Mouse (Mus musculus): ENCODE measurements around the gene Zfp944. TPM values are rescaled to one million over a fixed set of nuclear protein-coding genes. Genes with fewer than 3 reads are reported as not detected.
"Not testable (repeated sequence)": the region's sequence is repeated elsewhere in the genome, so short reads cannot be mapped to it uniquely, and the experiment has no call there.

Gene Zfp944
- polyA plus RNA-seq (2012): 1.1 and 1.7 TPM in 2 replicates

DNA sequence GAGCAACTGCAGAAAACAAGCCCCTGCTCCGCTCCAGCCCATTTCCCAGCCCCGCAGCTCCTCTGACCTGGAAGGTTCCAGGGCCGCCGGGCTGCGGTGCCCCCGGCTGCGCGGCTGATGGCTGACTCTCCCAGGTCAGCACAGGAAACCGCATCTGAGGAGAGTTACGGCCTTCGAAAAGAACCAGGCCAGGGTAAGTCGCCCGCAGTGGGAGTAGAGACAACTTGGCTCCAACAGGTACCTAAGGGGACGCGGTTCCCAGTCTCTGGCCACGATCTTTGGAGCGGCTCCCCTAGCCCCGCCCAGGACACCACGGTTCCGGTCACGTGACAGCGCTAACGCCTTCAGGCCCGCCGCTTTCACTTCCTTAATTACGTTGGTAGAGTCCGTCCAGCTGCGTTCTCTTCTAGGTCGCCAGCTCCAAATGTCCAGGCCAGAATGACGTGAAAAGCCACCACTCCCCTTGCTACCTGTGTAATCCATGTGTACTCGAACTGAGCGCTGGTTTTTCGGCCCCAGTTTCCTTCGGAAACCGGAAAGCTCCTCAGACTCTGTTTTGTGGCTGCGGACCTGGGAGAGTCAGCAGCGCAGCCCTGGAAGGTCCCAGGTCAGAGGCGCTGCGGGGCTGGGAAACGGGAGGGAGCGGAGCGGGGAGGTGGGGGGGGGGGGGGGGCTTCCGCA lies at the start of gene Zfp944, which contains the start of gene Zfp758:
Gene Zfp944, minus strand, starts transcription at position 300 of the 681 bp plus-strand sequence.
Gene Zfp758, plus strand, starts transcription at position 353 of the 681 bp plus-strand sequence.
- not testable (repeated sequence) for TF ChIP-seq GATA1 (IDR thresholded peaks at IDR 0.05; ENCODE audit: low read length)

DNA sequence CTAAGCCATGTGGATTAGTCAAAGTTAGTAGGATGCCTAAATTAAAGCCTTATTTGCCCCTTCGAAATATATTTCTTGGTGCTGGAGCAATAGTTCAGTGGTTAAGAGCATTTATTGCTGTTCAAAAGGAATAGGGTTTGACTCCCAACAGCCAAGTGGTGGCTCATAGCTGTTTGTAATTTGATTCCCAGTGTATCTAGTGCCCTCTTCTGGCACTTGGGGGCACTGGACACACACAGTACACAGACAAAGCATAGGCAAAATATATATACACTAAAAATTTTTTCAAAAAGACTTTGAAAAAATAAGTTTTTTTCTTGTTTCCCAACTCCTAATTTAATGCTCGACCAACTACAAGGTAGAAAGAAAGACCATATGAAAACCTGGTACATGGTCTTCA lies 49.6 kb upstream of the Zfp944 start:
- TF ChIP-seq GATA1 (IDR thresholded peaks at IDR 0.05; ENCODE audit: low read length): no peak

DNA sequence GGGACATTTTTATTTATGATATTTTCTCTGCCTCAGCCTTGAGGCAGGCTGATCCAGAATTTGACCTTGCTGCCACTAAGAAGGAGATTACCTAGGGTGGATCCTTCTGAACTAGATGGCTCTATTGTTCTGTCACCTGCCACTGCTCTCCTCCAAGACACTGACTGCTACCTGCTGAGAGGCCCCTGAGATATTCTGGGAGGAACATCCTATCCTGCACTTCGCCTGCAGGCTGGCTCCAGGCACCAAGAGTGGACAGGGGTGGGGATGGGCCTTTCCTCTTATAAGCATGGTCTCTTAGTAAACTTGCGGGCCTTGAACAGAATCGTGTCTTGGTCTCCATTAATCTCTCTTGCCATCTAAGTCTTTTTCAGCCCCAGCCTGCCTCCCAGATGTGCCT lies 2.7 kb upstream of the Zfp944 start:
- TF ChIP-seq GATA1 (IDR thresholded peaks at IDR 0.05; ENCODE audit: low read length): no peak

DNA sequence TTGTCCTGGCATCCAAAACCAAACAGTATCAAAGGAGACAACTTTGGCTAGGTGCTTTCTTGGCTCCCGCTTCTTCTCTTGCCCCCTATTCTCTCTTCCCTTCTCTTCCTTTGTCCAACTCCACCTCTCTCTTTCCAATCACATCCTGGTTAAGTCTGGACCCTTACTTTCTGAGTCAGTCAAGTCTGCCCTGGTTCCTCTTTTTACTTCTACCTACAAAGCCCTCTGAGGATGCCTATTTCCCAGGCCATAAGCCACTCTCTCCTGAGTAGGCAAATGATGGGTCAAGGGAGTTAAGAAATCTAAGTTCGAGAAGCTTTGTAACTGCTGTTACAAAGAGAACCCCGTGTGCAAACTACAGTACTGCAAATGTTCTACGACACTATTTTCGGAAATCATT lies 628 bp downstream of the Zfp944 start:
- no peak for TF ChIP-seq GATA1 (IDR thresholded peaks at IDR 0.05; ENCODE audit: low read length)

DNA sequence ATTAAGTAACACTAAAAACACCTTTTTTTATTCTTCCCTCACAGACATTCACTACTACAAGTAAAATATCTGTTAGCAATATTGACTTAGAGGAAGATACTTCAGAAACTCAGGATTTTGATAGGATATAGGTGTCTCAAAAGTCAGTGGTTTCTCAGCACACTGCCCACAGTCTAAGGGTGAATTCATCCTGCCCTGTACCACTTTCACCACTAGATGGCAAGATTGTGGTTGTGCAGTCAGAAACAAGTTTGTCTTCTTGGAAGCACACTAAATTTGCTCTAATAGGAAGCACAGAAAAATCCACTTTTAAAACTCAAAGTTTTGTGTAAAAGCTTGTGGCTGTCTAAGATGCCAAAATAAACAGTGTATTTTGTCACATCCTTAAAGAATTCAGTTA lies 8.4 kb downstream of the Zfp944 start:
- no peak for TF ChIP-seq GATA1 (IDR thresholded peaks at IDR 0.05; ENCODE audit: low read length)

GRCm38 (mm10) chr17:22314730-22315226 lies 46.4 kb downstream of the Zfp944 start, which contains the start of gene CT030661.1:
TSS of gene CT030661.1 (minus strand) at chr17:22314837.
- not testable (repeated sequence) for TF ChIP-seq GATA1 (IDR thresholded peaks at IDR 0.05; ENCODE audit: low read length)

Other genes with a start within 250 kb of the Zfp944 start
- not detected in 2 replicates for gene Zfp947, start 195.2 kb downstream of the Zfp944 start, polyA plus RNA-seq (2012)
- 0.16 and 0.21 TPM in 2 replicates for gene Zfp994, start 135.8 kb downstream of the Zfp944 start, polyA plus RNA-seq (2012)
- gene CT030661.1, start 46.6 kb downstream of the Zfp944 start, polyA plus RNA-seq (2012): 0.39 and 0.87 TPM in 2 replicates
- gene Zfp758, start 53 bp upstream of the Zfp944 start, polyA plus RNA-seq (2012): 0.10 and 0.11 TPM in 2 replicates
- gene Zfp946, start 62.8 kb upstream of the Zfp944 start, polyA plus RNA-seq (2012): 4.3 and 5.2 TPM in 2 replicates
- gene Vmn2r111, start 212.1 kb upstream of the Zfp944 start, polyA plus RNA-seq (2012): not detected in 2 replicates
- not detected in 2 replicates for gene Vmn2r112, start 239.6 kb upstream of the Zfp944 start, polyA plus RNA-seq (2012)